9 mouse cellular contexts compared by ENCODE assay signal in genomic region chr4:109394314-109395074, GRCm38 (mm10). TPM values are rescaled to one million over a fixed set of nuclear protein-coding genes. Genes with fewer than 3 reads are reported as not detected.
A peak's percentile ranks its signal among the peaks of the same experiment; 100 is the strongest.
DNase-seq lines count a peak whose midpoint lies in the region; ATAC-seq and TF ChIP-seq lines count a peak whose summit lies in the region.
"Had no signal": no experiment of that assay in that cellular context is flagged by ENCODE, and none has a peak within 500 bp of the region (broad histone marks: within the 10 kb centered on the region; RNA-seq: fewer than 3 reads in every experiment).

No protein-coding gene starts in this region.

- H3K27me3 ChIP-seq in heart, embryonic 13.5 days (replicated peaks) = no peaks in the 10 kb centered on the region
- H3K27me3 ChIP-seq in ES-Bruce4 (ENCODE audit: control insufficient read depth, insufficient read depth, low read length, poor library complexity, severe bottlenecking) = no peaks in the 10 kb centered on the region
- no peaks in the 10 kb centered on the region for H3K27me3 ChIP-seq in forebrain, embryonic 16.5 days (replicated peaks; ENCODE audit: control insufficient read depth, insufficient read depth, low read length)
- no peaks in the 10 kb centered on the region for H3K27me3 ChIP-seq in liver, postnatal 0 days (ENCODE audit: insufficient read depth, low read length)

- no peak for DNase-seq in heart, postnatal 14 days
- no peak for DNase-seq in liver, postnatal 0 days
- DNase-seq in cerebellum, adult 18-20 months = no peak
- no peak for DNase-seq in natural killer cell, adult 2 months (ENCODE audit: low spot score in 2 of 2)
- no peak for DNase-seq in thymus, postnatal 10 days (ENCODE audit: low spot score in 2 of 2)

- H3K4me3 ChIP-seq in heart, embryonic 13.5 days = peak overlapping the region; percentile 33
- 0 out of 2 replicates have a peak overlapping the region, but pooled peaks have one; percentile 13 for H3K4me3 ChIP-seq in ES-Bruce4 (ENCODE audit: low read depth, low read length)
- H3K4me3 ChIP-seq in forebrain, embryonic 16.5 days (replicated peaks; ENCODE audit: low read length) = no peak overlapping the region
- no peak overlapping the region for H3K4me3 ChIP-seq in liver, postnatal 0 days (ENCODE audit: low read depth, low read length)

- no peak for TF ChIP-seq POLR2A in ES-Bruce4 (IDR thresholded peaks at IDR 0.05; ENCODE audit: insufficient read depth, low read length)

- WGBS in heart, embryonic 13.5 days = 21% methylated on average over 13 of the region's 13 CpGs
- 30% methylated on average over 13 of the region's 13 CpGs for WGBS in forebrain, embryonic 16.5 days
- 24% methylated on average over 13 of the region's 13 CpGs for WGBS in liver, postnatal 0 days (ENCODE audit: insufficient replicate concordance)

- H3K4me1 ChIP-seq in heart, embryonic 13.5 days = peaks cover 15% of the 10 kb centered on the region
- no peaks in the 10 kb centered on the region for H3K4me1 ChIP-seq in ES-Bruce4 (ENCODE audit: control insufficient read depth, insufficient read depth, low read length)
- peaks cover 5% of the 10 kb centered on the region; the same call in 1 of the 2 replicates for H3K4me1 ChIP-seq in forebrain, embryonic 16.5 days (replicated peaks; ENCODE audit: control insufficient read depth, insufficient read depth, low read length)
- peaks cover 10% of the 10 kb centered on the region for H3K4me1 ChIP-seq in liver, postnatal 0 days (ENCODE audit: insufficient read depth)

- no peak for ATAC-seq in heart, embryonic 13.5 days (ENCODE audit: extremely low read depth, insufficient number of reproducible peaks, low FRiP score, low TSS enrichment)
- ATAC-seq in forebrain, embryonic 16.5 days = peak; percentile 6; the same call in 1 of the 2 replicates
- ATAC-seq in liver, postnatal 0 days = 0 out of 2 replicates have a peak, but pooled peaks have one; percentile 13
- ATAC-seq: CD4-positive, CD25-positive, alpha-beta regulatory T cell, adult 4 months had no signal

- H3K27ac ChIP-seq in heart, embryonic 13.5 days (replicated peaks) = no peak overlapping the region
- H3K27ac ChIP-seq in ES-Bruce4 (ENCODE audit: insufficient read depth, low read length) = no peak overlapping the region
- H3K27ac ChIP-seq in forebrain, embryonic 16.5 days (ENCODE audit: low read length) = no peak overlapping the region
- H3K27ac ChIP-seq in liver, postnatal 0 days (ENCODE audit: low read depth) = no peak overlapping the region

- peak overlapping the region; percentile 53 for H3K9ac ChIP-seq in heart, embryonic 13.5 days
- no peak overlapping the region for H3K9ac ChIP-seq in ES-Bruce4 (ENCODE audit: low read depth, poor library complexity, severe bottlenecking)
- H3K9ac ChIP-seq in forebrain, embryonic 16.5 days (replicated peaks; ENCODE audit: low read depth, low read length) = 0 out of 2 replicates have a peak overlapping the region, but pooled peaks have one; percentile 15
- peak overlapping the region; percentile 44 for H3K9ac ChIP-seq in liver, postnatal 0 days (replicated peaks)

- no peaks in the 10 kb centered on the region for H3K9me3 ChIP-seq in heart, embryonic 13.5 days
- no peaks in the 10 kb centered on the region for H3K9me3 ChIP-seq in ES-Bruce4 (replicated peaks; ENCODE audit: control insufficient read depth, insufficient read depth, low read length, poor library complexity, severe bottlenecking)
- H3K9me3 ChIP-seq in forebrain, embryonic 16.5 days (ENCODE audit: control insufficient read depth, low read length) = no peaks in the 10 kb centered on the region
- no peaks in the 10 kb centered on the region for H3K9me3 ChIP-seq in liver, postnatal 0 days (ENCODE audit: low read length)

- TF ChIP-seq EP300 in ES-Bruce4 (IDR thresholded peaks at IDR 0.05; ENCODE audit: insufficient read depth, low read depth, low read length) = no peak
- no peak for TF ChIP-seq EP300 in liver, postnatal 0 days (IDR thresholded peaks at IDR 0.05; ENCODE audit: low read depth)

- TF ChIP-seq CTCF in ES-Bruce4 (IDR thresholded peaks at IDR 0.05; ENCODE audit: low read depth, low read length) = no peak
- TF ChIP-seq CTCF in liver, postnatal 0 days (IDR thresholded peaks at IDR 0.05; ENCODE audit: low read depth) = no peak

- H3K4me2 ChIP-seq in heart, embryonic 13.5 days = peak overlapping the region; percentile 66
- H3K4me2 ChIP-seq in forebrain, embryonic 16.5 days (ENCODE audit: low read length) = peak overlapping the region; percentile 29
- H3K4me2 ChIP-seq in liver, postnatal 0 days (ENCODE audit: low read depth, low read length) = peak overlapping the region; percentile 65

- intact Hi-C loops in heart, postnatal 14 days (cut with DNase I) = no loop called here

- H3K36me3 ChIP-seq in heart, embryonic 13.5 days = peaks cover 3% of the 10 kb centered on the region; the same call in 1 of the 2 replicates
- no peaks in the 10 kb centered on the region for H3K36me3 ChIP-seq in ES-Bruce4 (ENCODE audit: control insufficient read depth, insufficient read depth, low read length, poor library complexity, severe bottlenecking)
- H3K36me3 ChIP-seq in forebrain, embryonic 16.5 days (ENCODE audit: control insufficient read depth, insufficient read depth) = no peaks in the 10 kb centered on the region; the same call in 1 of the 2 replicates
- peaks cover under 1% of the 10 kb centered on the region; the same call in 1 of the 2 replicates for H3K36me3 ChIP-seq in liver, postnatal 0 days (replicated peaks; ENCODE audit: insufficient read depth, low read length)

RNA-seq across cellular contexts. Expression of gene Ttc39a, which starts 11.9 kb away (rescaled TPM):
- 8.8 and 9.7 TPM in 2 replicates for polyA plus RNA-seq in heart, embryonic 13.5 days (2015; fragmentation: Nextera tagmentation; extraction: Ambion mirVana)
- 1 to 10 TPM; 1.2 to 1.6 TPM for total RNA-seq in heart, postnatal 14 days (2021)
- 2.1 and 3.0 TPM in 2 replicates for polyA plus RNA-seq in ES-Bruce4 (2011; ENCODE audit: insufficient read depth, insufficient read length, low read depth, missing spikeins)
- 0.45 and 0.91 TPM in 2 replicates for polyA plus RNA-seq in forebrain, embryonic 16.5 days (2015; fragmentation: Nextera tagmentation; extraction: Ambion mirVana)
- 5.0 and 5.4 TPM in 2 replicates for polyA plus RNA-seq in liver, postnatal 0 days (2015; fragmentation: Nextera tagmentation; extraction: Ambion mirVana)
- polyA plus RNA-seq: CD4-positive, CD25-positive, alpha-beta regulatory T cell, adult 4 months had no signal

Comparison
In these comparisons a context has a peak if more than half of its experiments do, and no peak if none do; other contexts are left out.
1. H3K4me3 ChIP-seq: peak in heart, embryonic 13.5 days (single experiment) and ES-Bruce4 (single experiment); none in forebrain, embryonic 16.5 days (single experiment) and liver, postnatal 0 days (single experiment).
2. Peak in every context shown above with its lines, with median percentiles within 50 percentile points of each other: H3K4me2 ChIP-seq.